Mouse (Mus musculus) megakaryocyte-erythroid progenitor cell, adult 5 weeks (primary cell): Measurements from ENCODE around the gene Ap3d1. TPM values are rescaled to one million over a fixed set of nuclear protein-coding genes. Genes with fewer than 3 reads are reported as not detected.

Experiments used
- polyA plus RNA-seq: library from polyadenylated mRNA; stranded (reverse); fragments of >175 nt; gene quantifications from 2 replicates; pipeline ENCODE4 v1.2.3, GENCODE M21; 2012

Ap3d1 gene
- 28.2 and 36.4 TPM in 2 replicates for polyA plus RNA-seq

GRCm38 (mm10) chr10:80742180-80742978 lies at the start of gene Ap3d1:
Ap3d1 (minus strand) TSS chr10:80742264.

DNA sequence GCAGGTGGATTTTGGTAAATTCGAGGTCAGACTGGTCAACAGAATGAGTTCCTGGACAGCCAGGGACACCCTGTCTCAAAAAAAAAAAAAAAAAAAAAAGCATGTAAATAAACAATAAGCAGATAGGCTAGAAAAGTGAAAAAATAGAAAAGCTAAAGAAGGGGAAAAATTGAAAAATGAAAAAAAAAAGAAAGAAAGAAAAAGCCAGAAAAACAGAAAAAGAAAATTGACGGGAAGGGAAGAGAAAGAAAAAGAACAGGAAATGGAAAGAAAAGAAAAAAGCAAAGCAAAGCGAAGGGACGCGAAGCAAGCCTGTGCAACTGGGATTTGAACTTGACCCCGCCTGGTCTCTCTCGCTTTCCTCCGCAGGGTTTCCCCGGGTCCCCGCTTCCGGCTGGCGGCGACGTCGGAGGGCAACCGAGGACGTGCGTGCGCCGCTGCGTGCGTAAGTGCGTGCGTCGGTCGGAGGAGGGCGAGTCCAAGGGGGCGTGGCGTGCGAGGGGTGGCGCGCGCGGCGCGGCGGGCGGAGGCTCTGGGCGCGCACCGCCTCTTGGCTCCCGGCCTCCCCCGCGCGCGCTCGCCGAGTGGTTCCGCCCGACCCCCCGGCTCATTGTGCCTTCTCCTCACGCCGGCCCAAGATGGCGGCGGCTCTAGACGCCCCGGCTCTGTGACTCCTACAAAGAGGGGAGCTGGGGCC lies 12.7 kb upstream of the Ap3d1 start, which contains the start of gene Dot1l:
TSS of gene Dot1l (plus strand) at position 613 of the 697 bp plus-strand sequence.

GRCm38 (mm10) chr10:80701721-80702535 lies 40.1 kb downstream of the Ap3d1 start, which contains the start of the genes Mob3a and Izumo4:
Mob3a (minus strand) TSS chr10:80701977.
Izumo4 (plus strand) TSS chr10:80702184.

GRCm38 (mm10) chr10:80677942-80678436 lies 64.1 kb downstream of the Ap3d1 start, which contains the start of gene Mknk2:
Mknk2 (minus strand) TSS chr10:80678112.

Other genes starting within 250 kb of the Ap3d1 start
- gene Onecut3, start 247.4 kb downstream of the Ap3d1 start, polyA plus RNA-seq: 0.01 and 0.04 TPM in 2 replicates
- gene Atp8b3, start 203.1 kb downstream of the Ap3d1 start, polyA plus RNA-seq: 0.06 and 0.09 TPM in 2 replicates
- 237 and 340 TPM in 2 replicates for gene Rexo1, start 180.7 kb downstream of the Ap3d1 start, polyA plus RNA-seq
- 120 and 125 TPM in 2 replicates for gene Klf16, start 164.9 kb downstream of the Ap3d1 start, polyA plus RNA-seq
- 412 and 620 TPM in 2 replicates for gene Abhd17a, start 151.9 kb downstream of the Ap3d1 start, polyA plus RNA-seq
- 86.8 and 101 TPM in 2 replicates for gene Scamp4, start 139.4 kb downstream of the Ap3d1 start, polyA plus RNA-seq
- gene Adat3, start 139.4 kb downstream of the Ap3d1 start, polyA plus RNA-seq: 13.4 and 15.6 TPM in 2 replicates
- 1.1 and 1.3 TPM in 2 replicates for gene Gm49322, start 136.2 kb downstream of the Ap3d1 start, polyA plus RNA-seq
- gene Csnk1g2, start 119.4 kb downstream of the Ap3d1 start, polyA plus RNA-seq: 452 and 519 TPM in 2 replicates
- gene Btbd2, start 85.2 kb downstream of the Ap3d1 start, polyA plus RNA-seq: 133 and 134 TPM in 2 replicates
- gene Mknk2, start 64.2 kb downstream of the Ap3d1 start, polyA plus RNA-seq: 370 and 381 TPM in 2 replicates
- 37.5 and 39.8 TPM in 2 replicates for gene Mob3a, start 40.3 kb downstream of the Ap3d1 start, polyA plus RNA-seq
- gene Izumo4, start 40.1 kb downstream of the Ap3d1 start, polyA plus RNA-seq: 8.4 and 16.4 TPM in 2 replicates
- 125 and 175 TPM in 2 replicates for gene Dot1l, start 12.9 kb upstream of the Ap3d1 start, polyA plus RNA-seq
- gene Sf3a2, start 55.9 kb upstream of the Ap3d1 start, polyA plus RNA-seq: 664 and 723 TPM in 2 replicates
- 278 and 319 TPM in 2 replicates for gene Plekhj1, start 56.4 kb upstream of the Ap3d1 start, polyA plus RNA-seq
- 2.5 and 3.9 TPM in 2 replicates for gene Amh, start 63.0 kb upstream of the Ap3d1 start, polyA plus RNA-seq
- gene Jsrp1, start 71.2 kb upstream of the Ap3d1 start, polyA plus RNA-seq: 0.26 and 2.1 TPM in 2 replicates
- gene Oaz1, start 84.4 kb upstream of the Ap3d1 start, polyA plus RNA-seq: 4,386 and 4,591 TPM in 2 replicates
- gene Lingo3, start 101.8 kb upstream of the Ap3d1 start, polyA plus RNA-seq: 0.05 and 0.24 TPM in 2 replicates
- gene Lsm7, start 112.9 kb upstream of the Ap3d1 start, polyA plus RNA-seq: 214 and 288 TPM in 2 replicates
- gene Sppl2b, start 113.0 kb upstream of the Ap3d1 start, polyA plus RNA-seq: 109 and 110 TPM in 2 replicates
- gene Tmprss9, start 129.6 kb upstream of the Ap3d1 start, polyA plus RNA-seq: 0.01 and 0.02 TPM in 2 replicates
- gene Timm13, start 158.7 kb upstream of the Ap3d1 start, polyA plus RNA-seq: 320 and 356 TPM in 2 replicates
- gene Lmnb2, start 176.0 kb upstream of the Ap3d1 start, polyA plus RNA-seq: 66.5 and 79.9 TPM in 2 replicates
- 115 and 126 TPM in 2 replicates for gene Gadd45b, start 187.8 kb upstream of the Ap3d1 start, polyA plus RNA-seq